Comparison of ENCODE assay signal across 8 mouse cellular contexts in genomic region chr10:39239498-39240177, GRCm38 (mm10).
DNase-seq lines count a peak whose midpoint lies in the region; ATAC-seq and TF ChIP-seq lines count a peak whose summit lies in the region.

No protein-coding gene starts in this region.

- no peaks in the 10 kb centered on the region for H3K27me3 ChIP-seq in CH12.LX (replicated peaks)
- H3K27me3 ChIP-seq in forebrain, embryonic 15.5 days = no peaks in the 10 kb centered on the region
- no peaks in the 10 kb centered on the region for H3K27me3 ChIP-seq in liver, postnatal 0 days (ENCODE audit: insufficient read depth, low read length)
- H3K27me3 ChIP-seq in neural tube, embryonic 15.5 days (replicated peaks) = no peaks in the 10 kb centered on the region

- H3K79me2 ChIP-seq in CH12.LX (replicated peaks; ENCODE audit: control insufficient read depth, extremely low read depth, insufficient read depth, poor library complexity, severe bottlenecking) = no peaks in the 10 kb centered on the region

- peak; percentile 66 for DNase-seq in CH12.LX (ENCODE audit: extremely low read depth)
- DNase-seq in c-Kit-positive CD71-positive TER-119-negative erythroid progenitor cells, embryonic 14.5 days (ENCODE audit: low read depth) = peak; percentile 30
- DNase-seq in heart, postnatal 25 days (ENCODE audit: low spot score) = peak; percentile 45
- DNase-seq in layer of hippocampus, adult 11-12 months (ENCODE audit: low spot score) = peak; percentile 84
- DNase-seq in liver, postnatal 0 days = peak; percentile 66
- DNase-seq in testis, postnatal 14 days (ENCODE audit: low spot score) = peak; percentile 71

- H3K4me2 ChIP-seq in CH12.LX (ENCODE audit: insufficient read depth, low read depth, poor library complexity, severe bottlenecking) = peak overlapping the region; percentile 76
- peak overlapping the region; percentile 34 for H3K4me2 ChIP-seq in forebrain, embryonic 15.5 days (replicated peaks)
- H3K4me2 ChIP-seq in liver, postnatal 0 days (ENCODE audit: low read depth, low read length) = peak overlapping the region; percentile 33
- H3K4me2 ChIP-seq in neural tube, embryonic 15.5 days = peak overlapping the region; percentile 38

- TF ChIP-seq CTCF in CH12.LX (conservative IDR thresholded peaks at IDR 0.05 in 1 of 2, IDR thresholded peaks at IDR 0.05 in 1 of 2; ENCODE audit: low read depth in 2 of 2, low read length in 2 of 2) = peak; percentile 75 to 87
- TF ChIP-seq CTCF in liver, postnatal 0 days (IDR thresholded peaks at IDR 0.05; ENCODE audit: low read depth) = peak; percentile 79

- intact Hi-C loops in heart, postnatal 25 days (cut with DNase I) = loop anchor here (1.0 to 5.0 kb wide), 5 partner anchors 51 to 281 kb away; partner anchors contain the start of gene Fyn

- H3K4me3 ChIP-seq in CH12.LX (replicated peaks in 1 of 3; ENCODE audit: low read depth in 2 of 3, low read length in 2 of 3, poor library complexity in 1 of 3) = no peak overlapping the region
- no peak overlapping the region for H3K4me3 ChIP-seq in forebrain, embryonic 15.5 days
- H3K4me3 ChIP-seq in liver, postnatal 0 days (ENCODE audit: low read depth, low read length) = no peak overlapping the region
- H3K4me3 ChIP-seq in neural tube, embryonic 15.5 days (replicated peaks) = no peak overlapping the region

- peak; percentile 92 for TF ChIP-seq RAD21 in CH12.LX (IDR thresholded peaks at IDR 0.05; ENCODE audit: low read depth, low read length)

- ATAC-seq in forebrain, embryonic 15.5 days (replicated peaks) = peak; percentile 91
- ATAC-seq in liver, postnatal 0 days = peak; percentile 60; the same call in 1 of the 2 replicates
- peak; percentile 91 for ATAC-seq in neural tube, embryonic 15.5 days (ENCODE audit: low FRiP score)

- TF ChIP-seq POLR2A in CH12.LX (IDR thresholded peaks at IDR 0.05; ENCODE audit: low read depth, low read length) = no peak

- in situ Hi-C loops in CH12.LX (cut with MboI; ENCODE audit: low pct_ligation_motif_present, low pct_unique_long_range_greater_than_20kb, low sequenced_read_pairs) = loop anchor here (5.0 to 10.0 kb wide), 2 partner anchors 65 to 283 kb away; no protein-coding TSS in a partner anchor

- H3K36me3 ChIP-seq in CH12.LX (replicated peaks in 1 of 2; ENCODE audit: control insufficient read depth in 1 of 2, insufficient read depth in 1 of 2, low read length in 1 of 2) = no peaks in the 10 kb centered on the region
- H3K36me3 ChIP-seq in forebrain, embryonic 15.5 days = no peaks in the 10 kb centered on the region
- no peaks in the 10 kb centered on the region for H3K36me3 ChIP-seq in liver, postnatal 0 days (replicated peaks; ENCODE audit: insufficient read depth, low read length)
- H3K36me3 ChIP-seq in neural tube, embryonic 15.5 days = no peaks in the 10 kb centered on the region

- 17% methylated on average over 17 of the region's 17 CpGs for WGBS in forebrain, embryonic 15.5 days
- 15% methylated on average over 17 of the region's 17 CpGs for WGBS in liver, postnatal 0 days (ENCODE audit: insufficient replicate concordance)
- WGBS in neural tube, embryonic 15.5 days = 17% methylated on average over 17 of the region's 17 CpGs

- H3K9ac ChIP-seq in CH12.LX (ENCODE audit: insufficient read depth, low read depth) = no peak overlapping the region
- H3K9ac ChIP-seq in forebrain, embryonic 15.5 days (replicated peaks) = 0 out of 2 replicates have a peak overlapping the region, but pooled peaks have one; percentile 14
- no peak overlapping the region for H3K9ac ChIP-seq in liver, postnatal 0 days (replicated peaks)
- H3K9ac ChIP-seq in neural tube, embryonic 15.5 days (replicated peaks) = 0 out of 2 replicates have a peak overlapping the region, but pooled peaks have one; percentile 11

- no peaks in the 10 kb centered on the region for H3K9me3 ChIP-seq in CH12.LX (replicated peaks; ENCODE audit: low read length)
- no peaks in the 10 kb centered on the region for H3K9me3 ChIP-seq in forebrain, embryonic 15.5 days
- no peaks in the 10 kb centered on the region for H3K9me3 ChIP-seq in liver, postnatal 0 days (ENCODE audit: low read length)
- H3K9me3 ChIP-seq in neural tube, embryonic 15.5 days (replicated peaks) = no peaks in the 10 kb centered on the region

- dilution Hi-C loops in CH12.LX (cut with MboI; ENCODE audit: extremely low pct_ligation_motif_present, extremely low pct_unique_long_range_greater_than_20kb, low sequenced_read_pairs) = no loop called here

- no peak for TF ChIP-seq EP300 in CH12.LX (IDR thresholded peaks at IDR 0.05; ENCODE audit: low read length)
- TF ChIP-seq EP300 in liver, postnatal 0 days (IDR thresholded peaks at IDR 0.05; ENCODE audit: low read depth) = no peak

- H3K27ac ChIP-seq in CH12.LX (ENCODE audit: insufficient read depth, low read depth) = no peak overlapping the region
- H3K27ac ChIP-seq in forebrain, embryonic 15.5 days (replicated peaks) = peak overlapping the region; percentile 60; the same call in 1 of the 2 replicates
- H3K27ac ChIP-seq in liver, postnatal 0 days (ENCODE audit: low read depth) = no peak overlapping the region
- peak overlapping the region; percentile 67 for H3K27ac ChIP-seq in neural tube, embryonic 15.5 days (replicated peaks)

- peaks cover 0 to 24% of the 10 kb centered on the region in 2 experiments; a peak in 2 of 4 replicates for H3K4me1 ChIP-seq in CH12.LX (ENCODE audit: control insufficient read depth in 1 of 2, insufficient read depth in 2 of 2)
- peaks cover 15% of the 10 kb centered on the region for H3K4me1 ChIP-seq in forebrain, embryonic 15.5 days
- 0 out of 2 replicates have a peak, but pooled peaks cover 4% of the 10 kb centered on the region for H3K4me1 ChIP-seq in liver, postnatal 0 days (ENCODE audit: insufficient read depth)
- peaks cover 24% of the 10 kb centered on the region for H3K4me1 ChIP-seq in neural tube, embryonic 15.5 days

TF ChIP-seq in CH12.LX, 34 proteins besides CTCF, POLR2A, EP300 and RAD21:
- TF ChIP-seq E2F4 (IDR thresholded peaks at IDR 0.05; ENCODE audit: insufficient replicate concordance, low read depth, low read length) (no peak), ZMIZ1 (IDR thresholded peaks at IDR 0.05; ENCODE audit: low read depth, low read length) (no peak), MEF2A (IDR thresholded peaks at IDR 0.05; ENCODE audit: borderline replicate concordance, low read depth, low read length) (no peak), ZC3H11A (IDR thresholded peaks at IDR 0.05; ENCODE audit: low read depth, low read length) (peak; percentile 88), PAX5 (IDR thresholded peaks at IDR 0.05; ENCODE audit: low read length) (no peak), POLR2AphosphoS2 (IDR thresholded peaks at IDR 0.05; ENCODE audit: low read depth, low read length) (no peak), SMC3 (IDR thresholded peaks at IDR 0.05; ENCODE audit: low read depth, low read length) (peak; percentile 94), MAFK (IDR thresholded peaks at IDR 0.05; ENCODE audit: insufficient replicate concordance, low read length) (no peak), ELF1 (IDR thresholded peaks at IDR 0.05; ENCODE audit: low read depth, low read length) (no peak; the same call in 1 of the 2 replicates), ETS1 (conservative IDR thresholded peaks at IDR 0.05; ENCODE audit: low read depth, low read length) (no peak), ZNF384 (IDR thresholded peaks at IDR 0.05; ENCODE audit: low read depth, low read length) (no peak), MXI1 (IDR thresholded peaks at IDR 0.05; ENCODE audit: low read depth, low read length) (peak; percentile 48; the same call in 1 of the 2 replicates), JUN (IDR thresholded peaks at IDR 0.05; ENCODE audit: insufficient read depth, low read depth, low read length) (no peak), BHLHE40 (IDR thresholded peaks at IDR 0.05; ENCODE audit: low read depth, low read length) (peak; percentile 13; the same call in 1 of the 2 replicates), MAX (IDR thresholded peaks at IDR 0.05; ENCODE audit: low read length) (peak; percentile 84), UBTF (IDR thresholded peaks at IDR 0.05; ENCODE audit: low read depth, low read length) (no peak), GABPA (IDR thresholded peaks at IDR 0.05; ENCODE audit: insufficient replicate concordance, low read depth, low read length) (no peak), SIN3A (IDR thresholded peaks at IDR 0.05; ENCODE audit: low read length) (0 out of 2 replicates have a peak, but pooled peaks have one; percentile 53), KAT2A (IDR thresholded peaks at IDR 0.05; ENCODE audit: insufficient replicate concordance, low read length) (no peak), JUND (conservative IDR thresholded peaks at IDR 0.05; ENCODE audit: low read depth, low read length) (no peak; the same call in 1 of the 2 replicates), TBP (conservative IDR thresholded peaks at IDR 0.05; ENCODE audit: low read depth, low read length) (peak; percentile 69; the same call in 1 of the 2 replicates), NELFE (IDR thresholded peaks at IDR 0.05; ENCODE audit: low read depth, low read length) (no peak), NRF1 (IDR thresholded peaks at IDR 0.05; ENCODE audit: low read depth, low read length) (no peak), RCOR1 (conservative IDR thresholded peaks at IDR 0.05; ENCODE audit: low read depth, low read length) (no peak), USF1 (IDR thresholded peaks at IDR 0.05; ENCODE audit: low read depth, low read length) (no peak), CHD1 (IDR thresholded peaks at IDR 0.05; ENCODE audit: low read depth, low read length) (no peak), USF2 (conservative IDR thresholded peaks at IDR 0.05; ENCODE audit: low read depth, low read length) (no peak), HCFC1 (IDR thresholded peaks at IDR 0.05; ENCODE audit: low read depth, low read length) (no peak), TCF12 (IDR thresholded peaks at IDR 0.05; ENCODE audit: low read depth, low read length) (no peak), MYC (IDR thresholded peaks at IDR 0.05; ENCODE audit: low read depth, low read length) (peak; percentile 94), CHD2 (IDR thresholded peaks at IDR 0.05; ENCODE audit: low read length) (0 out of 2 replicates have a peak, but pooled peaks have one; percentile 35), IRF4 (IDR thresholded peaks at IDR 0.05; ENCODE audit: low read depth, low read length) (peak; percentile 48; the same call in 1 of the 2 replicates), MAZ (IDR thresholded peaks at IDR 0.05; ENCODE audit: low read depth, low read length) (0 out of 2 replicates have a peak, but pooled peaks have one; percentile 67)

Comparison
In these comparisons a context has a peak if more than half of its experiments do, and no peak if none do; other contexts are left out.
1. DNase-seq: peak in every context shown above with its lines; median percentile 84 in layer of hippocampus, adult 11-12 months; 71 in testis, postnatal 14 days; 66 in CH12.LX; 66 in liver, postnatal 0 days; 45 in heart, postnatal 25 days; 30 in c-Kit-positive CD71-positive TER-119-negative erythroid progenitor cells, embryonic 14.5 days.
2. H3K27ac ChIP-seq: peak in forebrain, embryonic 15.5 days (single experiment) and neural tube, embryonic 15.5 days (single experiment); none in CH12.LX (single experiment) and liver, postnatal 0 days (single experiment).
3. H3K9ac ChIP-seq: peak in forebrain, embryonic 15.5 days (single experiment) and neural tube, embryonic 15.5 days (single experiment); none in CH12.LX (single experiment) and liver, postnatal 0 days (single experiment).
4. Peak in every context shown above with its lines, with median percentiles within 50 percentile points of each other: H3K4me2 ChIP-seq and ATAC-seq.